Mouse (Mus musculus) midbrain, embryonic 16.5 days (tissue): ENCODE data around the gene Gadd45b. TPM values are rescaled to one million over a fixed set of nuclear protein-coding genes. Genes with fewer than 3 reads are reported as not detected.

Source experiments
- ATAC-seq: fragments of 200-750 bp; cut with Nextera tagmentation; 2 replicates; pipeline ENCODE4 v1.8.0; 2017; ENCODE audit warnings: moderate TSS enrichment
- H3K27ac ChIP-seq: fragments of 300-500 bp; sonication (generic); 2 replicates; pipeline ENCODE4 v1.5.1; 2014; ENCODE audit warnings: mild to moderate bottlenecking, low read length, mixed read lengths
- H3K27me3 ChIP-seq: fragments of 300-500 bp; sonication (generic); 2 replicates; pipeline ENCODE4 v1.6.1; 2014; ENCODE audit warnings: low read depth, low read length, mixed read lengths; ENCODE audit not compliant: control insufficient read depth, insufficient read depth
- H3K36me3 ChIP-seq: fragments of 300-500 bp; sonication (generic); 2 replicates; pipeline ENCODE4 v1.6.1; 2014; ENCODE audit warnings: mild to moderate bottlenecking, low read length, moderate library complexity, mixed read lengths; ENCODE audit not compliant: control insufficient read depth, insufficient read depth
- H3K4me1 ChIP-seq: fragments of 300-500 bp; sonication (generic); 2 replicates; pipeline ENCODE4 v1.6.1; 2014; ENCODE audit warnings: mild to moderate bottlenecking, low read length, mixed read lengths; ENCODE audit not compliant: control insufficient read depth, insufficient read depth
- H3K4me2 ChIP-seq: fragments of 300-500 bp; sonication (generic); 2 replicates; pipeline ENCODE4 v1.6.1; 2014; ENCODE audit warnings: mild to moderate bottlenecking, low read length, mixed read lengths
- H3K4me3 ChIP-seq: fragments of 300-500 bp; sonication (generic); 2 replicates; pipeline ENCODE4 v1.5.1; 2014; ENCODE audit warnings: low read depth, mild to moderate bottlenecking, low read length, moderate library complexity, mixed read lengths
- H3K9ac ChIP-seq: fragments of 300-500 bp; sonication (generic); 2 replicates; pipeline ENCODE4 v1.6.1; 2014; ENCODE audit warnings: low read depth, low read length, mixed read lengths
- H3K9me3 ChIP-seq: fragments of 300-500 bp; sonication (generic); replicated peaks from 2 replicates; pipeline ENCODE4 v1.6.1; 2014; ENCODE audit warnings: mild to moderate bottlenecking, low read length, mixed read lengths; ENCODE audit not compliant: control insufficient read depth, poor library complexity, severe bottlenecking
- WGBS: fragments of 180-500 bp; shearing (Covaris S2); extraction: QIAGEN DNeasy Blood & Tissue Kit; methylation state at CpG from one replicate; pipeline ENCODE4 v1.1.7; 2014; 5-methylcytosine and 5-hydroxymethylcytosine counted together
- polyA plus RNA-seq: library from polyadenylated mRNA; unstranded; fragments of >200 nt; fragmentation: Nextera tagmentation; extraction: Ambion mirVana; gene quantifications from 2 replicates; pipeline ENCODE4 v1.2.1, GENCODE M21; 2015

The Gadd45b gene
- polyA plus RNA-seq, 1 experiment from 2014 or later = 7.1 TPM

DNA sequence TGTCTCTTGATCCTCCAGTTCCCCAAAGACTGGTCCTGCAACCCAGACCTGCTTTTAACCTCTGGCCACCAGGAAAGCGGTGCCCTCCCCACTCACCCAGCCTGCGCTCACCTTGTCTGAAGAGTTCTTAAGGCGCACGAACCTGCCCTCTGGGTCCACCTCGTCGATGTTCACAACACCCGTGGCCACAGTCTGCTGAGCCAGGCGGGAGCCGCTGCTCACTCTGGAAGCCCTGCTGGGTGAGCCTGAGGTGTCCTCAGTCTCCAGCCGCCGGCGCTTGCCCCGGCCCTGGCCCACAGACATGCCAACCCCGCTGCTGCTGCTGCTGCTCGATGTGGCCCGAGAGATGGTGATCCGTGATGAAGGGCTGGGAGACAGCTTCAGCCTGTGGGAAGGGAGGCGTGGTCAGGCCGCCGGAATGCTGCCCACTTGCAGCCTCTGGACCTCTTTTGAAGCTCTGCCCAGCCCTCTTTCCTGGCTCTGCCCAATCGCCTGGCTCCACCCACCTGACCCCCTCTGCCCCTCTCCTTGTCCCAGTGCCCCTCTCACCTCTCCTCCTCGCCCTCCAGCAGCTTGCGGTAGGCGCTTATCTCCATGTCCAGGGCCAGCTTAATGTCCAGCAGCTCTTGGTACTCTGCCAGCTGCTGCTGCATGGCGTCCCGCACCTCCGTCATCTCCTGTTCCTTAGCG, 25.7 kb upstream of the Gadd45b start:
- H3K27me3 ChIP-seq = no peaks in the 10 kb centered on the region
- peaks cover 45% of the 10 kb centered on the region for H3K36me3 ChIP-seq
- no peaks in the 10 kb centered on the region for H3K9me3 ChIP-seq
- no peak overlapping the region for H3K27ac ChIP-seq
- H3K4me2 ChIP-seq = no peak overlapping the region
- H3K9ac ChIP-seq = no peak overlapping the region
- H3K4me3 ChIP-seq = no peak overlapping the region
- ATAC-seq = no peak
- 86% methylated on average over 28 of the region's 28 CpGs for WGBS
- H3K4me1 ChIP-seq = peaks cover 7% of the 10 kb centered on the region

DNA sequence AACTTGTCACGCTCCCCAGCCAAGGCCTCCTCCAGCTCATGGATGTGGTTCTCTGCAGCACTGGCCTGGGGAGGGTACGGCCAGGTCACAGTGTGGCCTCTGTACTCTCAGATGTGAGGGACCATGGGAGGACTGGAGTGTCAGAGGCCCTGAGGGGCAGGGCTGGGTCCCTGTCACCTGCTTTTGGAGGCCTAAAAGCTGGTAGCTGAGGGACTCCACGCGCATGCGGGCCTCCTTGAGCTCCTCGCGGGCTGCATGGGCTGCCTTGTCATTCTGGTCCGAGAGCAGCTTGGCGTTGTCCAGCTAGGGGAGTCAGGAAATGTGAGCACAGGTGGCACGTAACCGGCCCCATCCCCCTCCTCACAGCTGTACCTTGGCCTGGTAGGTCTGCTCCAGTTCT, 25.2 kb upstream of the Gadd45b start:
- Histone ChIP-seq H3K9ac (no peak overlapping the region), H3K4me2 (no peak overlapping the region)

DNA sequence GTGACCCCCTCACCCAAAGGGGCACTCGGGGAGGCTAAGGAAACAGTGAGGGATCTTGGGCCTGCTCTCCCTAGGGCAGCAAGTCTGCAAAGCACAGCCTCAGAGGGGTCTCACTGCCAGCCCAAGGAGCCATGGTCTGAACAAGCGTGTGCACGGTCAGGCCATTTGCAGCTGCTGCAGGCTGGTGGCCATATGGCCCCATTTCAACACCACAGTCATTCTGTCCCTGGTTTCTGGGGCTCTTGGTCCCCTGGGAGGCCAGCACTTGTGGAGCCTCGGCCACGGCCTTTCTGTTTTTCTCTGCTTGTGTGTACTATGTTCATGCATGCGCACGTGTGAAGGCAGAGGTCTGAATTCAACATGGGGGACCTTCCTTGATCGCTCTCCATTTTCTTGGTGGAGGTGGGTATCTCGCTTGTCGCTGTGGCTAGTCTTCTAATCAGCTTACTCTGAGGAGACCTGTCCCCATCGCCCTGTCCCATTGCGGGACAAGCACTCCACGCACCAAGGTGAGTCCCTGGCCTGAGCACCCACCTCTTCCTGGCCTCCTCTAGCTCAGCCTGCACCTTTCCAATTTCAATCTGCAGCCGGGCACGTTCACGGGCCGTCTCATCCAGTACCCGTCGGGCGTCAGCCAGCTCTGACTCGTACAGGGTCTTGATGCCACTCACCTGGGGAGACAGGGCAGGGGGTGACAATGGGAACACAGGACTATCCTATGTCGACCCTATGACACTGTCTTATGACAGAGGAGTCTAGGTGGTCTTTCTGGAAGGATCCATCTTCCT, 20.3 kb upstream of the Gadd45b start:
- no peak for ATAC-seq
- H3K4me3 ChIP-seq = no peak overlapping the region
- H3K27me3 ChIP-seq = no peaks in the 10 kb centered on the region
- H3K36me3 ChIP-seq = peaks cover 40% of the 10 kb centered on the region
- no peaks in the 10 kb centered on the region for H3K4me1 ChIP-seq
- H3K4me2 ChIP-seq = no peak overlapping the region
- H3K9ac ChIP-seq = no peak overlapping the region
- no peak overlapping the region for H3K27ac ChIP-seq
- 95% methylated on average over 22 of the region's 22 CpGs for WGBS
- no peaks in the 10 kb centered on the region for H3K9me3 ChIP-seq

More for the DNA sequence above, 25.2 kb upstream of the Gadd45b start:
- H3K9me3 ChIP-seq = no peaks in the 10 kb centered on the region
- no peak overlapping the region for H3K4me3 ChIP-seq
- no peak overlapping the region for H3K27ac ChIP-seq
- ATAC-seq = no peak
- 96% methylated on average over 11 of the region's 11 CpGs for WGBS
- H3K27me3 ChIP-seq = no peaks in the 10 kb centered on the region
- H3K4me1 ChIP-seq = peaks cover 2% of the 10 kb centered on the region
- peaks cover 50% of the 10 kb centered on the region for H3K36me3 ChIP-seq

DNA sequence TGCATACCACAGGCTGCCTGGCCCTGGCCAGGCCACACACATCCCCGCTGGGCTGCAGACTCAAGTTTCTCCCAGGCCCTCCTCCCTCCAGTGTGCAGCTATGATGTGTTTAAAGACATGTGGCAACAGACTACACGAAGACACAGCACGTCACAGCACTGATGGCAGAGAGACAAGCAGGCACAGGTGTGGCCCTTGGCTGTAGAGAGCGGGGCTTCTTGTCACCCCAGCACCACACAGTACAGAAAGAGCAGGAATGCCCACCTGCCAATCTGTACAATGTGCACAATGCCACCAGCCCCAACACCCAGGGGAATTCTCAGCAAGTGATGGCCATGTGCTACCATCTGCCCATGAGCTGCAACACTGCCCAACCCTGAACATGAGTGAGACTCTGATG, 18.5 kb upstream of the Gadd45b start:
- Histone ChIP-seq H3K4me3 (no peak overlapping the region), H3K9ac (no peak overlapping the region), H3K36me3 (peaks cover 25% of the 10 kb centered on the region), H3K27ac (no peak overlapping the region), H3K4me2 (no peak overlapping the region), H3K4me1 (peaks cover 7% of the 10 kb centered on the region), H3K9me3 (no peaks in the 10 kb centered on the region), H3K27me3 (no peaks in the 10 kb centered on the region)
- ATAC-seq = no peak
- 96% methylated on average over 4 of the region's 4 CpGs for WGBS

DNA sequence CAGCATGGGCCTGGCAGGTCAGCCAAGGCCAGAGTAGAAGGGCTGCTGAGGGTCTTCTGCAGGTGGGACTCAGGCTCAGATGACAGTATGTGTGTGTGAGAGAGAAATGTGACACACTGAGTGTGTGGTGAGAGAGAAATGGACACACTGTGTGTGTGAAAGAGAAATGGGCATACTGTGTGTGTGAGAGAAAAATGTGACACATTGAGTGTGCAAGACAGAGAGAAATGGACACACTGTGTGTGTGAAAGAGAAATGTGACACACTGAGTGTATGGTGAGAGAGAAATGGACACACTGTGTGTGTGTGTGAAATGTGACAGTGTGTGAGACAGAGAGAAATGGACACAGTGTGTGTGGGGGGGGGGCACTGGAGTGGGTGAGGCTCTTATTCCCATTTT, 18.0 kb upstream of the Gadd45b start:
- H3K4me2 ChIP-seq = no peak overlapping the region
- peaks cover 12% of the 10 kb centered on the region for H3K4me1 ChIP-seq
- H3K27ac ChIP-seq = no peak overlapping the region
- no peak overlapping the region for H3K4me3 ChIP-seq
- H3K27me3 ChIP-seq = no peaks in the 10 kb centered on the region
- no peak overlapping the region for H3K9ac ChIP-seq
- H3K9me3 ChIP-seq = no peaks in the 10 kb centered on the region
- peaks cover 25% of the 10 kb centered on the region for H3K36me3 ChIP-seq
- no peak for ATAC-seq

DNA sequence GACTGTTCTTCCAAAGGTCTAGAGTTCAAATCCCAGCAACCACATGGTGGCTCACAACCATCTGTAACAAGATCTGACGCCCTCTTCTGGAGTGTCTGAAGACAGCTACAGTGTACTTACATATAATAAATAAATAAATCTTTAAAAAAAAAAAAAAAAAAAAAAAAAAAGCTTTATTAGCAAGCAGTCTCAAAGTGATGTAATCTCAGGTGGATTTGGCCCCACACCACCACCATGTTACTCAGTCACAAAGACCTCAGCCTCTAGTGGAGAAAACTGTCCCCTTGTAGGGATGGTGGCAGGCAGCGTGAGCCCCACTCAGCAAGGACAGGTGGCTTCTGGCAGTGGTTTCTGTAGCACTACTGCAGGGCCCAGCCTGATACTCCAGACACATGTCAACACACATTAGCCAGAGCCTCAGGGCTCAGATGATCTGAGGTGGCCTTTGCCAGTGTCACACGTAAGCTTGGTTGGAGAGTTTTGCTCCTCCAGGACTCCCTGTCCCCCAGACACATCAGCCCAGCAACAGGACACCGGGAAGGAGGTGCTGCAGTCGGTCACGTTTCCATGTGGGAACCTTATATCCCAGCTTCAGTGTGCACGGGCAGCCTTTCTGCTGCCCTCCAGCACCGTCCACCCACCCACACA, 16.4 kb upstream of the Gadd45b start:
- Histone ChIP-seq H3K36me3 (peaks cover 20% of the 10 kb centered on the region), H3K4me3 (no peak overlapping the region), H3K9ac (no peak overlapping the region), H3K9me3 (no peaks in the 10 kb centered on the region), H3K4me2 (no peak overlapping the region), H3K27ac (no peak overlapping the region), H3K27me3 (no peaks in the 10 kb centered on the region), H3K4me1 (peaks cover 17% of the 10 kb centered on the region)
- ATAC-seq = no peak
- 94% methylated on average over 7 of the region's 8 CpGs for WGBS

DNA sequence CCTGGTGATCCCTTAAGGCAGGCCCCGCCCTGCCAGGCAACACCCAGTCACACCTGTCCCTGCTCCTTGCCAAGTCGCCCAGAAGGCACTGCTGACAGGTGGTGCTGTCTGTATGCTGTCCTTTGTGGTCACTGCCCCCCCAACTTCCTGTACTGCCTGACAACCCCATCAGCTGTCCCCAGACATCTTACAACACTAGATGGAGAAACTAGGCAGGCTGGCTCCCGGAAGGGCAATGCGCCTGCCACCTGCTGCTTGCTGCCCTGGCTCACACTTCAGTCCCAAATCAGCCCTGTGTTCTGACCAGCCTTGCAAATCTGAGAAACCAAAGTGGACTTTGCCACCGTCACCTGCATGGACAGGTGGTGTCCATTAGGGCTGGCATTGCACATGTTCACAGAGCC, 15.6 kb upstream of the Gadd45b start:
- Histone ChIP-seq H3K4me3 (no peak overlapping the region), H3K9ac (no peak overlapping the region), H3K4me2 (no peak overlapping the region), H3K4me1 (peaks cover 17% of the 10 kb centered on the region), H3K27ac (no peak overlapping the region), H3K36me3 (peaks cover 15% of the 10 kb centered on the region), H3K27me3 (no peaks in the 10 kb centered on the region), H3K9me3 (no peaks in the 10 kb centered on the region)
- 94% methylated on average over 5 of the region's 5 CpGs for WGBS
- ATAC-seq = no peak

DNA sequence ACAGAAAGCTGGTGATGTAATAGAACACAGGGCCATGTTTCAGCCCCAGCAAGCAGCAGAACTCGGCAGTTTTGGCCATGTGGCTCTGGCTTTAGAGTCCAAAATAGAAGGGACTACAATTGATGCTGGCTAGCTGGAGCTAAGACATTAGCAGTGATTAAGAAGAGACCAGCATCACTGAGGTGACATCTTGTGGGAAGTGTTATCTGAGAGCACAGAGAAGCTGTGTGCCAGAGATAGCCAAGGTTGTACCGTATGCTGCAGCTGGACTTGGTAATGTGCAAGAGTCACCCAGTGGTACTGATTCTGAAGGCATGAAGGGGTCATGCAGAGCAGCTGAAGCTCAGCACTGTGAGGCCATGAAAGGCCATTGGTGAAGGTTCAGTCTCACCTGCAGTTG, 14.6 kb upstream of the Gadd45b start:
- Histone ChIP-seq H3K27ac (no peak overlapping the region), H3K9me3 (no peaks in the 10 kb centered on the region), H3K4me2 (no peak overlapping the region), H3K4me1 (peaks cover 17% of the 10 kb centered on the region), H3K27me3 (no peaks in the 10 kb centered on the region), H3K36me3 (peaks cover 9% of the 10 kb centered on the region; the same call in 1 of the 2 replicates), H3K4me3 (no peak overlapping the region), H3K9ac (no peak overlapping the region)
- WGBS = 88% methylated on average over 2 of the region's 2 CpGs
- no peak for ATAC-seq

DNA sequence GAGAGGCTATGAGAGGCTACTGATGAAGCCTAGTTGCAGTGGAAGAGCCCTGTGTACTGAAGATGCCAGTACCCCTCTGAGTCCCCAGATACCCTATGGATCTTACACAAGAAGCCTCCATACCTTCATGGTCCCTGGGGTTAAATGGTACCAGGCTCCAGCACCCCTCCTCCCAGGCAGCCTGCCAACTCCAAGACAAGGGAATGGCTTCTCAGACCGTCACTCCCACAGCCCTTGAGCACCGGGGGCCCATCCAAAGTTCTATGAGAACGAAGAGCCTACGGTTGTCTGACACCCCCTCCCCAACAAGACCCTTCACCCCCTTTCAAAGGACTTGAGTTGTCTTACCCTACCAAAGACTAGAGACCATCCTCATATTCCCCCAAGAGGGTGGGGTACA, 14.1 kb upstream of the Gadd45b start:
- Histone ChIP-seq H3K4me2 (no peak overlapping the region), H3K4me3 (no peak overlapping the region), H3K4me1 (peaks cover 17% of the 10 kb centered on the region), H3K36me3 (peaks cover 9% of the 10 kb centered on the region; the same call in 1 of the 2 replicates), H3K9ac (no peak overlapping the region), H3K9me3 (no peaks in the 10 kb centered on the region), H3K27me3 (no peaks in the 10 kb centered on the region), H3K27ac (no peak overlapping the region)
- WGBS = 90% methylated on average over 4 of the region's 4 CpGs
- no peak for ATAC-seq
